Mouse (Mus musculus): Measurements from ENCODE around the gene Ltbr.

- TF ChIP-seq ZNF384 (IDR thresholded peaks at IDR 0.05; ENCODE audit: low read depth, low read length) (no peak), CHD2 (IDR thresholded peaks at IDR 0.05; ENCODE audit: low read depth, low read length) (no peak), ZC3H11A (IDR thresholded peaks at IDR 0.05; ENCODE audit: borderline replicate concordance, low read depth, low read length) (no peak), MAFK (IDR thresholded peaks at IDR 0.05; ENCODE audit: insufficient read depth, low read depth, low read length) (no peak)
These were observed 36.7 kb upstream of the Ltbr start for GRCm38 (mm10) chr6:125350231-125350994.

Data from ES-E14 (cell line).